Mouse (Mus musculus) kidney, adult 2 months (tissue): ENCODE measurements at regions not wholly inside any gene's neighbourhood (a gene's known extent, or its start where the extent isn't known, plus 50 kb on each side); places are given as distances from the start of the nearest gene placed in this dataset.

Experiments
- CTCF ChIP-seq: fragments of 200-500 bp; conservative IDR thresholded peaks from 2 replicates; pipeline ENCODE4 v1.5.1; 2011; ENCODE audit warnings: low read depth, mild to moderate bottlenecking, control low read depth, low read length, moderate library complexity, mixed read lengths; ENCODE audit not compliant: insufficient read depth, insufficient read length
- POLR2A ChIP-seq: fragments of 200-500 bp; IDR thresholded peaks from one replicate; pipeline ENCODE4 v1.6.1; 2011; ENCODE audit warnings: low read depth, low read length, control low read depth

GRCm38 (mm10) chr5:121078531-121078930, 68.6 kb upstream of the Rph3a start:
- TF ChIP-seq CTCF (no peak; the same call in 1 of the 2 replicates), POLR2A (no peak)
